Mouse (Mus musculus) layer of hippocampus, adult 2 months (tissue): ENCODE results near the gene Kdm6b. TPM values are rescaled to one million over a fixed set of nuclear protein-coding genes. Genes with fewer than 3 reads are reported as not detected.

Experiments
- DNase-seq, 2 experiments: peaks; one replicate each; pipeline ENCODE4 v3.0.0; 2022; ENCODE audit warnings: low spot score in 2 of 2
- H3K27ac ChIP-seq: fragments of 200-600 bp; 2 replicates; pipeline ENCODE4 v1.8.1; 2022
- H3K4me3 ChIP-seq: fragments of 200-600 bp; 2 replicates; pipeline ENCODE4 v1.8.1; 2022; ENCODE audit warnings: mild to moderate bottlenecking
- CTCF ChIP-seq: fragments of 200-600 bp; conservative IDR thresholded peaks from 2 replicates; pipeline ENCODE4 v1.8.1; 2022; ENCODE audit warnings: antibody characterized with exemption, mild to moderate bottlenecking, moderate library complexity
- long read RNA-seq, 2 experiments: library from polyadenylated mRNA; stranded (forward); transcript quantifications; one replicate each; pipeline ENCODE4 v2.0.0; 2021; ENCODE audit warnings: borderline mapping rate in 2 of 2
- total RNA-seq, 2 experiments: library from RNA; stranded (reverse); gene quantifications; 2 replicates each; pipeline ENCODE4 v1.2.3; 2021

Kdm6b gene
- total RNA-seq: 10 to 100 TPM; 34.3 to 40.9 TPM
- long read RNA-seq, experiment 1, partial matches to known transcripts: 3 of 9 reads
- long read RNA-seq, experiment 1, other reads (novel, unspliced or antisense): 6 of 9 reads
- long read RNA-seq, experiment 2, partial matches to known transcripts: 7 of 12 reads
- long read RNA-seq, experiment 2, other reads (novel, unspliced or antisense): 5 of 12 reads

GRCm38 (mm10) chr11:69413221-69414181 is at the start of gene Kdm6b:
Kdm6b (minus strand) TSS chr11:69413675.
- H3K27ac ChIP-seq: peak within 1 kb of the TSS; percentile 99
- H3K4me3 ChIP-seq: peak within 1 kb of the TSS; percentile 87
- TF ChIP-seq CTCF: no peak
- peak; percentile 68 to 80 for DNase-seq

GRCm38 (mm10) chr11:69461568-69461967 is 48.1 kb upstream of the Kdm6b start:
- DNase-seq: no peak
- Histone ChIP-seq H3K27ac (no peak overlapping the region), H3K4me3 (no peak overlapping the region)
- TF ChIP-seq CTCF: no peak

GRCm38 (mm10) chr11:69459883-69460282 is 46.4 kb upstream of the Kdm6b start:
- Histone ChIP-seq H3K4me3 (no peak overlapping the region), H3K27ac (no peak overlapping the region)
- no peak for TF ChIP-seq CTCF
- no peak for DNase-seq

GRCm38 (mm10) chr11:69457006-69457579 is 43.6 kb upstream of the Kdm6b start:
- DNase-seq: peak in 1 of 2 experiments; percentile 5
- TF ChIP-seq CTCF: no peak
- no peak overlapping the region for H3K4me3 ChIP-seq
- no peak overlapping the region for H3K27ac ChIP-seq

- Histone ChIP-seq H3K27ac (no peak overlapping the region), H3K4me3 (no peak overlapping the region; the same call in 1 of the 2 replicates)
- no peak for TF ChIP-seq CTCF
- no peak for DNase-seq
These were observed 38.8 kb upstream of the Kdm6b start for GRCm38 (mm10) chr11:69452114-69452867.

GRCm38 (mm10) chr11:69447299-69447698 is 33.8 kb upstream of the Kdm6b start:
- DNase-seq: no peak
- no peak for TF ChIP-seq CTCF
- H3K4me3 ChIP-seq: no peak overlapping the region
- H3K27ac ChIP-seq: no peak overlapping the region

GRCm38 (mm10) chr11:69443328-69443727 is 29.9 kb upstream of the Kdm6b start:
- no peak for DNase-seq
- Histone ChIP-seq H3K27ac (no peak overlapping the region), H3K4me3 (no peak overlapping the region)
- TF ChIP-seq CTCF: no peak

GRCm38 (mm10) chr11:69437291-69437690 is 23.8 kb upstream of the Kdm6b start:
- Histone ChIP-seq H3K4me3 (no peak overlapping the region), H3K27ac (no peak overlapping the region)
- TF ChIP-seq CTCF: no peak
- no peak for DNase-seq

GRCm38 (mm10) chr11:69433189-69433588 is 19.7 kb upstream of the Kdm6b start:
- H3K4me3 ChIP-seq: no peak overlapping the region
- no peak overlapping the region for H3K27ac ChIP-seq
- TF ChIP-seq CTCF: no peak
- DNase-seq: no peak

- no peak overlapping the region for H3K4me3 ChIP-seq
- TF ChIP-seq CTCF: no peak
- no peak overlapping the region for H3K27ac ChIP-seq
- DNase-seq: no peak
These were observed 19.1 kb upstream of the Kdm6b start for GRCm38 (mm10) chr11:69432640-69432982.

- Histone ChIP-seq H3K27ac (no peak overlapping the region), H3K4me3 (no peak overlapping the region)
- DNase-seq: peak; percentile 73 to 85
- TF ChIP-seq CTCF: peak; percentile 81
These were observed 18.6 kb upstream of the Kdm6b start for GRCm38 (mm10) chr11:69431829-69432639.

- no peak for TF ChIP-seq CTCF
These were observed 17.2 kb upstream of the Kdm6b start for GRCm38 (mm10) chr11:69430631-69431030.

More at GRCm38 (mm10) chr11:69430631-69431030, 17.2 kb upstream of the Kdm6b start:
- DNase-seq: no peak
- Histone ChIP-seq H3K27ac (no peak overlapping the region), H3K4me3 (no peak overlapping the region)
